Mouse (Mus musculus) limb, embryonic 14.5 days (tissue): ENCODE data around the gene Car5a. TPM values are rescaled to one million over a fixed set of nuclear protein-coding genes. Genes with fewer than 3 reads are reported as not detected.

Experiments used
- ATAC-seq: fragments of 200-750 bp; cut with Nextera tagmentation; 2 replicates; pipeline ENCODE4 v1.8.0; 2017; ENCODE audit warnings: low read depth, moderate number of reproducible peaks, moderate TSS enrichment; ENCODE audit not compliant: low FRiP score
- DNase-seq: peaks from one replicate; pipeline ENCODE4 v3.0.0-alpha.2; 2015; ENCODE audit warnings: low spot score
- H3K27ac ChIP-seq: fragments of 300-500 bp; sonication (generic); replicated peaks from 2 replicates; pipeline ENCODE4 v1.5.1; 2014; ENCODE audit warnings: low read depth, mild to moderate bottlenecking, low read length, moderate library complexity, mixed read lengths
- H3K27me3 ChIP-seq: fragments of 300-500 bp; sonication (generic); 2 replicates; pipeline ENCODE4 v1.6.1; 2014; ENCODE audit warnings: low read length, mixed read lengths; ENCODE audit not compliant: control insufficient read depth, insufficient read depth
- H3K36me3 ChIP-seq: fragments of 300-500 bp; sonication (generic); 2 replicates; pipeline ENCODE4 v1.6.1; 2014; ENCODE audit warnings: mild to moderate bottlenecking, low read length, moderate library complexity, mixed read lengths; ENCODE audit not compliant: control insufficient read depth, insufficient read depth
- H3K4me1 ChIP-seq: fragments of 300-500 bp; sonication (generic); 2 replicates; pipeline ENCODE4 v1.6.1; 2014; ENCODE audit warnings: antibody characterized with exemption, low read length, mixed read lengths; ENCODE audit not compliant: control insufficient read depth, insufficient read depth
- H3K4me2 ChIP-seq: fragments of 300-500 bp; sonication (generic); replicated peaks from 2 replicates; pipeline ENCODE4 v1.6.1; 2014; ENCODE audit warnings: low read depth, mild to moderate bottlenecking, low read length, moderate library complexity; ENCODE audit not compliant: severe bottlenecking
- H3K4me3 ChIP-seq: fragments of 300-500 bp; sonication (generic); replicated peaks from 2 replicates; pipeline ENCODE4 v1.5.1; 2014; ENCODE audit warnings: low read length
- H3K9ac ChIP-seq: fragments of 300-500 bp; sonication (generic); 2 replicates; pipeline ENCODE4 v1.6.1; 2014; ENCODE audit warnings: mild to moderate bottlenecking, low read depth, low read length, moderate library complexity; ENCODE audit not compliant: severe bottlenecking
- H3K9me3 ChIP-seq: fragments of 300-500 bp; sonication (generic); 2 replicates; pipeline ENCODE4 v1.6.1; 2016; ENCODE audit warnings: low read length; ENCODE audit not compliant: control insufficient read depth
- POLR2A ChIP-seq: fragments of 200-500 bp; IDR thresholded peaks from 2 replicates; pipeline ENCODE4 v1.8.0; 2012; ENCODE audit warnings: inconsistent platforms, mild to moderate bottlenecking, moderate library complexity, borderline replicate concordance; ENCODE audit not compliant: insufficient read depth, insufficient read length; ENCODE audit errors: extremely low read depth
- WGBS: fragments of 180-500 bp; shearing (Covaris S2); extraction: QIAGEN DNeasy Blood & Tissue Kit; methylation state at CpG from one replicate; pipeline ENCODE4 v1.1.7; 2014; 5-methylcytosine and 5-hydroxymethylcytosine counted together
- polyA plus RNA-seq, 2 experiments: library from polyadenylated mRNA; depleted of rRNA in 1 of 2; stranded (reverse) in 1 of 2; unstranded in 1 of 2; fragments of >200 nt; fragmentation: Nextera tagmentation in 1 of 2; extraction: Ambion mirVana in 1 of 2; gene quantifications; 2 replicates each; pipeline versions ENCODE4 v1.2.1 to v1.2.3; 2012 to 2014

The Car5a gene
- polyA plus RNA-seq, 2 experiments = not detected

- H3K27ac ChIP-seq = no peak overlapping the region
- no peak overlapping the region; the same call in 1 of the 2 replicates for H3K9ac ChIP-seq
- no peaks in the 10 kb centered on the region for H3K9me3 ChIP-seq
- DNase-seq (peak; percentile 52), ATAC-seq (peak; percentile 62)
- TF ChIP-seq POLR2A = no peak
- 46% methylated on average over 8 of the region's 8 CpGs for WGBS
- H3K4me3 ChIP-seq = no peak overlapping the region
- H3K4me2 ChIP-seq = no peak overlapping the region
- H3K4me1 ChIP-seq = peaks cover 30% of the 10 kb centered on the region
- H3K36me3 ChIP-seq = no peaks in the 10 kb centered on the region
- H3K27me3 ChIP-seq = no peaks in the 10 kb centered on the region
Measured at GRCm38 (mm10) chr8:121901498-121902236, 43.0 kb downstream of the Car5a start.

GRCm38 (mm10) chr8:121899180-121900044 is 45.3 kb downstream of the Car5a start:
- Histone ChIP-seq H3K4me2 (no peak overlapping the region), H3K36me3 (peaks cover 10% of the 10 kb centered on the region; the same call in 1 of the 2 replicates), H3K9me3 (no peaks in the 10 kb centered on the region), H3K9ac (no peak overlapping the region), H3K27me3 (no peaks in the 10 kb centered on the region), H3K27ac (no peak overlapping the region), H3K4me1 (peaks cover 20% of the 10 kb centered on the region), H3K4me3 (no peak overlapping the region)
- 81% methylated on average over 18 of the region's 18 CpGs for WGBS
- DNase-seq = no peak
- ATAC-seq = no peak
- TF ChIP-seq POLR2A = no peak

- ATAC-seq = peak; percentile 84
- TF ChIP-seq POLR2A = no peak
- Histone ChIP-seq H3K4me1 (peaks cover 20% of the 10 kb centered on the region), H3K27ac (peak overlapping the region; percentile 59), H3K9me3 (no peaks in the 10 kb centered on the region), H3K27me3 (no peaks in the 10 kb centered on the region), H3K9ac (no peak overlapping the region), H3K4me2 (no peak overlapping the region; the same call in 1 of the 2 replicates), H3K36me3 (peaks cover 12% of the 10 kb centered on the region; the same call in 1 of the 2 replicates), H3K4me3 (no peak overlapping the region)
- 10% methylated on average over 4 of the region's 4 CpGs for WGBS
- peak; percentile 81 for DNase-seq
Measured at GRCm38 (mm10) chr8:121898401-121898931, 46.2 kb downstream of the Car5a start.

GRCm38 (mm10) chr8:121897871-121898381 is 46.8 kb downstream of the Car5a start:
- Histone ChIP-seq H3K27me3 (no peaks in the 10 kb centered on the region), H3K27ac (peak overlapping the region; percentile 59), H3K4me2 (no peak overlapping the region; the same call in 1 of the 2 replicates), H3K9ac (no peak overlapping the region), H3K4me1 (peaks cover 20% of the 10 kb centered on the region), H3K9me3 (no peaks in the 10 kb centered on the region), H3K4me3 (no peak overlapping the region), H3K36me3 (peaks cover 12% of the 10 kb centered on the region; the same call in 1 of the 2 replicates)
- peak; percentile 20; the same call in 1 of the 2 replicates for ATAC-seq
- 11% methylated on average over 7 of the region's 7 CpGs for WGBS
- DNase-seq = no peak
- no peak for TF ChIP-seq POLR2A

- H3K36me3 ChIP-seq = peaks cover 12% of the 10 kb centered on the region; the same call in 1 of the 2 replicates
- no peak overlapping the region for H3K4me2 ChIP-seq
- H3K4me3 ChIP-seq = no peak overlapping the region
- ATAC-seq (no peak), DNase-seq (no peak)
- 76% methylated on average over 9 of the region's 9 CpGs for WGBS
- H3K4me1 ChIP-seq = peaks cover 20% of the 10 kb centered on the region
- H3K27ac ChIP-seq = no peak overlapping the region
- no peaks in the 10 kb centered on the region for H3K27me3 ChIP-seq
- H3K9ac ChIP-seq = no peak overlapping the region
- H3K9me3 ChIP-seq = no peaks in the 10 kb centered on the region
- no peak for TF ChIP-seq POLR2A
Measured at GRCm38 (mm10) chr8:121897205-121897604, 47.5 kb downstream of the Car5a start.
